In the genomic region with DNA sequence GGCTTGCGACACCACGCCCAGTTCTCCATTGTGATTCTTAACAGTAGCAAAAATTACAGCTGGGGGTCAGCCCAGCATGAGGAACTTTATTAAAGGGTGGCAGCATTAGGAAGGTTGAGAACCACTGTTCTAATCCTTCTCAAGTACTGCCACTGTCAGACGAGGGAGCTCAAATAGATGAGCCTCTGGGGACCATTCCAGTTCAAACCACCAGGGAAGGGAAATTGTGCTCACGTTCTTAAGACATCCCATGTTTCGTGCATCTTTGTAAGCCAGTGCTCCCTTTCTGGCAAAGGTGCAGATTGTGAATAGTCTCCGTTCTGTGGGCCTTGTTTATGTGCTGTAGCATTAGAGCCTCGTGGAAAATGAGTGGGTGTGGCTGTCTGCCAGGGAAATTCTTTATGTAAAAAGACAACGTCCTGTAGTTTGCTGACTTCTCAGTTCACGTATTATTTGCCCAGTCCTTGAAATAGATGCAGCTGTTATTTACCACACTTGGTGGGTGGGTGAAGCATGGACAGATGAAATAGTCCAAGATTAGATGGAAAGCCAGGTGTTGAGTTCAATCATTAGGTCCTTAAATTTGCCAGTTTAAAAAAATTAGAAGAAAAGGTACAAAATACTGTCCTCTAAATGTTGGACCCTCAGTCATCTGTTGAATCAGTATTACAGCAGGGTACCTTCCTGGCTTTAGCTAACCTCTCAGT, we compare ENCODE assay signal across 25 mouse cellular contexts. TPM values are rescaled to one million over a fixed set of nuclear protein-coding genes. Genes with fewer than 3 reads are reported as not detected.
DNase-seq lines count a peak whose midpoint lies in the region; ATAC-seq and TF ChIP-seq lines count a peak whose summit lies in the region.
"Had no signal": no experiment of that assay in that cellular context is flagged by ENCODE, and none has a peak within 500 bp of the region (broad histone marks: within the 10 kb centered on the region; RNA-seq: fewer than 3 reads in every experiment).

No protein-coding gene starts in this region.

- in situ Hi-C loops in ES-E14 (cut with MboI; ENCODE audit: low sequenced_read_pairs in 2 of 2, unreplicated experiment in 2 of 2): no loop called here

- 0 out of 2 replicates have a peak, but pooled peaks have one; percentile 22 for TF ChIP-seq CTCF in forebrain, postnatal 0 days (IDR thresholded peaks at IDR 0.05; ENCODE audit: low read depth)

- H3K9ac ChIP-seq in forebrain, postnatal 0 days: no peak overlapping the region
- no peak overlapping the region for H3K9ac ChIP-seq in forebrain, embryonic 12.5 days
- no peak overlapping the region for H3K9ac ChIP-seq in ES-E14 (ENCODE audit: insufficient read depth, low read depth, low read length, poor library complexity, severe bottlenecking)
- H3K9ac ChIP-seq: heart, embryonic 15.5 days; hindbrain, embryonic 14.5 days; liver, embryonic 13.5 days; neural tube, embryonic 13.5 days; stomach, embryonic 15.5 days had no signal

- 51% methylated on average over 9 of the region's 9 CpGs for WGBS in forebrain, postnatal 0 days
- 71% methylated on average over 9 of the region's 9 CpGs for WGBS in forebrain, embryonic 12.5 days

- no peak overlapping the region for H3K27ac ChIP-seq in forebrain, postnatal 0 days (ENCODE audit: low read depth, low read length)
- H3K27ac ChIP-seq in forebrain, embryonic 12.5 days: no peak overlapping the region
- no peak overlapping the region for H3K27ac ChIP-seq in ES-E14 (ENCODE audit: insufficient read depth, low read depth, low read length, poor library complexity, severe bottlenecking)
- H3K27ac ChIP-seq: forebrain, embryonic 10.5 days; heart, embryonic 15.5 days; hindbrain, embryonic 14.5 days; liver, embryonic 13.5 days; neural tube, embryonic 13.5 days; stomach, embryonic 15.5 days had no signal

- no peak overlapping the region for H3K4me2 ChIP-seq in forebrain, postnatal 0 days (ENCODE audit: low read depth)
- no peak overlapping the region for H3K4me2 ChIP-seq in forebrain, embryonic 12.5 days
- H3K4me2 ChIP-seq: heart, embryonic 15.5 days; hindbrain, embryonic 14.5 days; liver, embryonic 13.5 days; neural tube, embryonic 13.5 days; stomach, embryonic 15.5 days had no signal

- no peak for DNase-seq in forebrain, postnatal 0 days
- DNase-seq in A20 (ENCODE audit: low read depth, low spot score): peak; percentile 49
- peak; percentile 6 for DNase-seq in ES-E14 (ENCODE audit: low read depth, low spot score)
- peak; percentile 68 for DNase-seq in brain, adult 2 months (ENCODE audit: low read depth, low spot score)
- DNase-seq in thymus, postnatal 4 days: no peak
- no peak for DNase-seq in frontal cortex, postnatal 10 days (ENCODE audit: low spot score in 2 of 2)
- no peak for DNase-seq in kidney, adult 18-20 months
- DNase-seq: adrenal gland, postnatal 10 days; cerebellum, adult 9-10 months; gastrocnemius, postnatal 36 days; heart, postnatal 36 days; kidney, postnatal 4 days; layer of hippocampus, adult 9-11 months; liver, embryonic 13.5 days; lung, adult 2 months; lung, postnatal 36 days; midbrain, embryonic 14.5 days; right cerebral cortex, postnatal 4 days; thymus, postnatal 25 days had no signal

- H3K4me3 ChIP-seq in forebrain, postnatal 0 days (ENCODE audit: low read depth, low read length): no peak overlapping the region
- no peak overlapping the region for H3K4me3 ChIP-seq in forebrain, embryonic 12.5 days (replicated peaks)
- H3K4me3 ChIP-seq in ES-E14 (ENCODE audit: insufficient read depth in 1 of 2, low read depth in 1 of 2, low read length in 2 of 2, poor library complexity in 1 of 2, severe bottlenecking in 1 of 2): no peak overlapping the region
- H3K4me3 ChIP-seq: forebrain, embryonic 10.5 days; heart, embryonic 15.5 days; liver, embryonic 13.5 days; neural tube, embryonic 13.5 days; stomach, embryonic 15.5 days had no signal

- ATAC-seq in forebrain, postnatal 0 days: no peak
- ATAC-seq in forebrain, embryonic 12.5 days (ENCODE audit: low FRiP score): no peak

- no peaks in the 10 kb centered on the region for H3K9me3 ChIP-seq in forebrain, postnatal 0 days (ENCODE audit: low read length)
- no peaks in the 10 kb centered on the region for H3K9me3 ChIP-seq in forebrain, embryonic 12.5 days
- no peaks in the 10 kb centered on the region for H3K9me3 ChIP-seq in ES-E14 (ENCODE audit: control insufficient read depth, insufficient read depth, low read depth, low read length)
- H3K9me3 ChIP-seq: forebrain, embryonic 10.5 days; heart, embryonic 15.5 days; liver, embryonic 13.5 days; neural tube, embryonic 13.5 days; stomach, embryonic 15.5 days had no signal

- H3K4me1 ChIP-seq in forebrain, postnatal 0 days (ENCODE audit: insufficient read depth): 0 out of 2 replicates have a peak, but pooled peaks cover 9% of the 10 kb centered on the region
- peaks cover 32% of the 10 kb centered on the region for H3K4me1 ChIP-seq in forebrain, embryonic 12.5 days
- peaks cover 4 to 8% of the 10 kb centered on the region in 2 experiments; a peak in 2 of 4 replicates for H3K4me1 ChIP-seq in ES-E14 (ENCODE audit: control insufficient read depth in 2 of 2, insufficient read depth in 2 of 2, low read length in 2 of 2, poor library complexity in 1 of 2)

- H3K36me3 ChIP-seq in forebrain, postnatal 0 days (ENCODE audit: insufficient read depth): no peaks in the 10 kb centered on the region
- H3K36me3 ChIP-seq in forebrain, embryonic 12.5 days (replicated peaks): no peaks in the 10 kb centered on the region
- H3K36me3 ChIP-seq in ES-E14 (ENCODE audit: control insufficient read depth, insufficient read depth, low read length, poor library complexity, severe bottlenecking): no peaks in the 10 kb centered on the region
- H3K36me3 ChIP-seq: heart, embryonic 15.5 days; liver, embryonic 13.5 days; neural tube, embryonic 13.5 days; stomach, embryonic 15.5 days had no signal

- H3K27me3 ChIP-seq in forebrain, postnatal 0 days (ENCODE audit: insufficient read depth, low read length): no peaks in the 10 kb centered on the region
- no peaks in the 10 kb centered on the region for H3K27me3 ChIP-seq in forebrain, embryonic 12.5 days
- H3K27me3 ChIP-seq: heart, embryonic 15.5 days; liver, embryonic 13.5 days; neural tube, embryonic 13.5 days; stomach, embryonic 15.5 days had no signal

TF ChIP-seq in ES-E14, 5 proteins besides CTCF, POLR2A, EP300 and RAD21:
- no peak for TF ChIP-seq HCFC1 (IDR thresholded peaks at IDR 0.05; ENCODE audit: borderline replicate concordance, insufficient read depth, low read length)
- no peak for TF ChIP-seq CHD2 (IDR thresholded peaks at IDR 0.05; ENCODE audit: low read depth, low read length)
- no peak for TF ChIP-seq ZC3H11A (IDR thresholded peaks at IDR 0.05; ENCODE audit: borderline replicate concordance, low read depth, low read length)
- no peak for TF ChIP-seq MAFK (IDR thresholded peaks at IDR 0.05; ENCODE audit: insufficient read depth, low read depth, low read length)
- TF ChIP-seq ZNF384 (IDR thresholded peaks at IDR 0.05; ENCODE audit: low read depth, low read length): no peak

RNA-seq across cellular contexts. Expression of gene Cyfip1, which starts 5.2 kb away (rescaled TPM):
- total RNA-seq in forebrain, postnatal 0 days (2014; rRNA removed): 42.2 and 43.3 TPM in 2 replicates
- polyA plus RNA-seq in forebrain, postnatal 0 days (2015; fragmentation: Nextera tagmentation; extraction: Ambion mirVana): 27.9 and 41.7 TPM in 2 replicates
- 76.0 and 79.7 TPM in 2 replicates for polyA plus RNA-seq in forebrain, embryonic 12.5 days (2016; fragmentation: Nextera tagmentation; extraction: Ambion mirVana)
- 55.0 and 59.8 TPM in 2 replicates for total RNA-seq in ES-E14 (2012; rRNA removed)

RNA-seq across cellular contexts. Expression of gene Tubgcp5, which starts 52.8 kb away (rescaled TPM):
- 22.3 and 27.4 TPM in 2 replicates for total RNA-seq in forebrain, postnatal 0 days (2014; rRNA removed)
- 14.8 and 21.1 TPM in 2 replicates for polyA plus RNA-seq in forebrain, postnatal 0 days (2015; fragmentation: Nextera tagmentation; extraction: Ambion mirVana)
- 42.8 and 45.2 TPM in 2 replicates for polyA plus RNA-seq in forebrain, embryonic 12.5 days (2016; fragmentation: Nextera tagmentation; extraction: Ambion mirVana)
- total RNA-seq in ES-E14 (2012; rRNA removed): 21.6 and 25.7 TPM in 2 replicates

Comparison
In these comparisons a context has a peak if more than half of its experiments do, and no peak if none do; other contexts are left out.
1. DNase-seq: peak in A20 (single experiment), ES-E14 (single experiment) and brain, adult 2 months (single experiment); none in forebrain, postnatal 0 days (single experiment), thymus, postnatal 4 days (single experiment), frontal cortex, postnatal 10 days (0 of 2) and kidney, adult 18-20 months (single experiment).